Mouse (Mus musculus): ENCODE measurements at regions not wholly inside any gene's neighbourhood (a gene's known extent, or its start where the extent isn't known, plus 50 kb on each side); places are given as distances from the start of the nearest gene placed in this dataset.

DNA sequence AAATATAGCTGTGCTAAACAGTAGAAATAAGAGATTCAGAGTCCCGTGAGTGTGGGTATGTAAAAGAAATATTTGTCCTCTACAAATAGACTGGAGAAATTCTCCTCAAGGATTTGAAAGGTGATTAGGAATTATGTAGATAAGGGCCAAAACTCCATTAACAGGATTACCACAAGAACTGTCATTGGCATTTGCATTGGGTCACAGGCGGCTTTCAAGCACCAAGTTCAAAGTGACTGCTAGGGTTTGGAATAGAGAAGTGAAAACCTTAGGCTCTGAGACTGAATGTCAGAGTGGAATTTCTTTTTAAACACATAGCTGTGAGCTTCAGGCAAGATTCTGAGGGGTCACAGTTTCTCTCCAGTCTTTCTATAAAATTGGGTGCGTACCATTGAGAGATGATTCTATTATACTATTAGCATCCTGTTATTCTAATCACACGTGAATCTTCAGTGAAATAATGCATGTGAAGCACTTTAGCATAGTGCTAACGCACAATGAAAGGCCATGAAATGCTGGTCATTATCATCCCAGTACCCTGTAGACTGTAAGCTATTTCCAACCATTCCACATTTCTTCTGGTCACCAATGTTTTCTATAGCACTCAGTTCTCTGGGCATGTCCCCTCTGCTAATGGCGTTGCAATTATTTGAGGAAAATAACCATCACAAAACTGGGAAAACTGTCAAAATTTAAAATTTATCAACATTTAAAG lies 308.7 kb upstream of the C9orf72 start:
- TF ChIP-seq POLR2A (IDR thresholded peaks at IDR 0.05; ENCODE audit: insufficient read length, low read depth) (no peak), CEBPB (IDR thresholded peaks at IDR 0.05; ENCODE audit: insufficient read depth, poor library complexity, severe bottlenecking) (no peak), MAX (IDR thresholded peaks at IDR 0.05; ENCODE audit: low read depth) (no peak), TCF12 (IDR thresholded peaks at IDR 0.05; ENCODE audit: insufficient read depth, poor library complexity, severe bottlenecking) (no peak), E2F4 (IDR thresholded peaks at IDR 0.05; ENCODE audit: insufficient read depth) (no peak), TCF3 (IDR thresholded peaks at IDR 0.05; ENCODE audit: insufficient read length, low read depth) (no peak)

All from myocyte (in vitro differentiated cells).